Mouse (Mus musculus): ENCODE data around the gene Rpl14. TPM values are rescaled to one million over a fixed set of nuclear protein-coding genes. Genes with fewer than 3 reads are reported as not detected.

Rpl14 gene
- polyA plus RNA-seq, 1 experiment: 118 TPM

DNA sequence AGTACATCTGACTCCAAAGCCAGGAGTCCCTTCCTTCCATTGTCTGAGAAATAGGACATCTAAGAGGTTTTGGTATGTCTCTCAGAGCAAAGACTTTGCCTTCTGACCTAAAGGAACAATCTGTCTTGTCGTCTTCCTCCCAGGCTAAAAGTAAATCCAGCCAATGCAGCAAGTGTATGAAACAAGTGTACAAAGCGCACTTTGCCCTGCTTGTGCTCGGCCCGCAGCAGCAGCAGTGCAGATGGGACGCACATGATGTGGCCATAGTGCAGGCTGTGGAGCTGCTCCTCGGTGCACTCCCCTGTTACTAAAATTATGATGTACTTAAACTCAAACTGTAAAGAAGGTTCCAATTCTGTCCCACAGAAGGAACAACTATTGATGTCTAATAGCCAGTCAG lies 46.9 kb downstream of the Rpl14 start:
- Histone ChIP-seq H3K4me1 (ENCODE audit: control insufficient read depth, insufficient read depth, low read length) (no peaks in the 10 kb centered on the region; the same call in 1 of the 2 replicates), H3K4me3 (ENCODE audit: control insufficient read depth, low read depth, low read length) (no peak overlapping the region), H3K27ac (ENCODE audit: control insufficient read depth, insufficient read depth, low read depth, low read length) (no peak overlapping the region), H3K36me3 (ENCODE audit: control insufficient read depth, insufficient read depth, low read length) (no peaks in the 10 kb centered on the region), H3K27me3 (ENCODE audit: control insufficient read depth, insufficient read depth, low read length) (no peaks in the 10 kb centered on the region)
- no peak for TF ChIP-seq POLR2A (IDR thresholded peaks at IDR 0.05; ENCODE audit: control insufficient read depth, low read depth, low read length)
- no peak for TF ChIP-seq CTCF (IDR thresholded peaks at IDR 0.05; ENCODE audit: control insufficient read depth, insufficient read depth, insufficient replicate concordance, low read depth, low read length)

DNA sequence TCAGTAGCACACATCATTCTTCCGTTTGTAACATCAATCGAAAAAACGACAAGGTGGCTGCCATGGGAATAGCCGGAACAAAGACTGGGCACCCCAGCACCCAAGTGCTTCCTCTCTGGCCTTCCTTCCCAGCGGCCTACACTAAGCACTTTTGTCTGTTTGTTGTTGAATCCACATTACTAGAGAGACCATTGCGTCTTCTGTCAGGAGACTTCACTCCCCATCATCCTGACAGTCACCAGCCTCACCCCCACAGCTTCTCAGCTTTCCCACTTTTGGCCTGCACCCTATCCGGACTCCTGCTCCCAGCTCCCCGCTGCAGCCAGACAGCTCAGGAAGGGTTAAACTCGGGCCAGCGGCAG lies 48.1 kb downstream of the Rpl14 start:
- no peak overlapping the region for H3K4me3 ChIP-seq (ENCODE audit: control insufficient read depth, low read depth, low read length)
- no peaks in the 10 kb centered on the region; the same call in 1 of the 2 replicates for H3K4me1 ChIP-seq (ENCODE audit: control insufficient read depth, insufficient read depth, low read length)
- H3K36me3 ChIP-seq (ENCODE audit: control insufficient read depth, insufficient read depth, low read length): no peaks in the 10 kb centered on the region
- H3K27ac ChIP-seq (ENCODE audit: control insufficient read depth, insufficient read depth, low read depth, low read length): no peak overlapping the region
- TF ChIP-seq CTCF (IDR thresholded peaks at IDR 0.05; ENCODE audit: control insufficient read depth, insufficient read depth, insufficient replicate concordance, low read depth, low read length): no peak
- no peak for TF ChIP-seq POLR2A (IDR thresholded peaks at IDR 0.05; ENCODE audit: control insufficient read depth, low read depth, low read length)
- H3K27me3 ChIP-seq (ENCODE audit: control insufficient read depth, insufficient read depth, low read length): no peaks in the 10 kb centered on the region

DNA sequence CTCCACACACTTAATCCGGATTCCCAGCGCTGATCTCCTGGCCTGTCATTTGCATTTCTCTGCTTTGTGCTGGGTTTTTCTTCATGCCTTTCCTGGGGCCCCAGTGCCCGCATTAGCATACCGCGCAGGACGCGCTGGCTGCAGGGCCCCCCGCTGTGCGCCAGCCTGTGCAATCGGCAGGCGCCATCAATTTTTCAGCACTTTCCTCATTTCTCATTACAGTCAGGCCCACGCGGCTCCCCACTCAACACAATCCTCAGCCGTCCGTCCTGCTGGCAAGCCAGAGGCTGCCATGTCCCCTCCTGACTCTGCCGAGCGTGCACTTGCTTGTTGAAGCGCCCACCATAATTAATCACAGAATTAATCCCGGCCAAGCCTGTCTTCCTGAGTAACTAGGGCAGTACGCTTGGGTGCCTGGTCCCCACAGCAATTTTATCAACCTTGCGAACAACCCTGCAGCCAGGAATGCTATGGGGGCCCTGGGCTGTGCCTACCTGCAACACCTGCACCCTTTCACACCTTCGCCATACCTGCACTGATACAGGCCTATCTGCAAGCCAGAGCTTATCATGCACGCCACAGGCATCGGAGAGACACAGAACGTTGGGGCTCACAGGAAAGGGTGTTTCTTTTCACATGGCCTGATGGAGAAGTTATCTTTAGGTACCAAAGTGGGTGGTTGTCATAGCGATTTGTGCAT lies 48.6 kb downstream of the Rpl14 start:
- Histone ChIP-seq H3K4me3 (ENCODE audit: control insufficient read depth, low read depth, low read length) (no peak overlapping the region), H3K4me1 (ENCODE audit: control insufficient read depth, insufficient read depth, low read length) (no peaks in the 10 kb centered on the region; the same call in 1 of the 2 replicates), H3K36me3 (ENCODE audit: control insufficient read depth, insufficient read depth, low read length) (no peaks in the 10 kb centered on the region), H3K27ac (ENCODE audit: control insufficient read depth, insufficient read depth, low read depth, low read length) (no peak overlapping the region), H3K27me3 (ENCODE audit: control insufficient read depth, insufficient read depth, low read length) (no peaks in the 10 kb centered on the region)
- TF ChIP-seq CTCF (IDR thresholded peaks at IDR 0.05; ENCODE audit: control insufficient read depth, insufficient read depth, insufficient replicate concordance, low read depth, low read length) (no peak), POLR2A (IDR thresholded peaks at IDR 0.05; ENCODE audit: control insufficient read depth, low read depth, low read length) (no peak)

DNA sequence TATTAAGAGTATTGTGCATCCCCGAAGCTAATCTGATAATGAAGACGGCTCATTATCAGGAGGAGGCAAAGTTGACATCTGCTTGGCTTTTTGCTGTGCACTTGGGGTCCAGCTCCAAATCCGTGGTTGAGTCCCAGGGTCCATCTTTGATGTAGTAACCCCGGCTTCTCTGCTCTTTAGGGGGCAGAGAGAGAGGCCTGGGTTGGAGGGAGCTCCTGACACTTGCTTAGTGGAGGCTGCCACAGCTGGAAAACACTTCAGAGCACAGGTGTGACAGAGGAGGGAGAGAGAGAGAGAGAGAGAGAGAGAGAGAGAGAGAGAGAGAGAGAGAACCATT lies 49.1 kb downstream of the Rpl14 start:
- Histone ChIP-seq H3K4me3 (ENCODE audit: control insufficient read depth, low read depth, low read length) (no peak overlapping the region), H3K36me3 (ENCODE audit: control insufficient read depth, insufficient read depth, low read length) (no peaks in the 10 kb centered on the region), H3K4me1 (ENCODE audit: control insufficient read depth, insufficient read depth, low read length) (no peaks in the 10 kb centered on the region; the same call in 1 of the 2 replicates), H3K27ac (ENCODE audit: control insufficient read depth, insufficient read depth, low read depth, low read length) (no peak overlapping the region), H3K27me3 (ENCODE audit: control insufficient read depth, insufficient read depth, low read length) (no peaks in the 10 kb centered on the region)
- no peak for TF ChIP-seq CTCF (IDR thresholded peaks at IDR 0.05; ENCODE audit: control insufficient read depth, insufficient read depth, insufficient replicate concordance, low read depth, low read length)
- no peak for TF ChIP-seq POLR2A (IDR thresholded peaks at IDR 0.05; ENCODE audit: control insufficient read depth, low read depth, low read length)

Other genes starting within 250 kb of the Rpl14 start
- gene Eif1b, start 79.2 kb upstream of the Rpl14 start, polyA plus RNA-seq (2012; rRNA removed): 105 and 115 TPM in 2 replicates
- gene Entpd3, start 31.6 kb upstream of the Rpl14 start, polyA plus RNA-seq (2012; rRNA removed): 0.06 and 0.19 TPM in 2 replicates